Mouse (Mus musculus) forebrain, embryonic 15.5 days (tissue): Measurements from ENCODE around the gene Svs5. TPM values are rescaled to one million over a fixed set of nuclear protein-coding genes. Genes with fewer than 3 reads are reported as not detected.

Source experiments
- ATAC-seq: fragments of 200-750 bp; cut with Nextera tagmentation; replicated peaks from 2 replicates; pipeline ENCODE4 v1.8.0; 2017; ENCODE audit warnings: mild to moderate bottlenecking, moderate TSS enrichment, moderate library complexity
- H3K27ac ChIP-seq: fragments of 300-500 bp; sonication (generic); replicated peaks from 2 replicates; pipeline ENCODE4 v1.5.1; 2015; ENCODE audit warnings: mild to moderate bottlenecking, inconsistent platforms
- H3K27me3 ChIP-seq: fragments of 300-500 bp; sonication (generic); 2 replicates; pipeline ENCODE4 v1.6.1; 2015; ENCODE audit warnings: inconsistent platforms
- H3K36me3 ChIP-seq: fragments of 300-500 bp; sonication (generic); 2 replicates; pipeline ENCODE4 v1.6.1; 2015; ENCODE audit warnings: mild to moderate bottlenecking, inconsistent platforms
- H3K4me1 ChIP-seq: fragments of 300-500 bp; sonication (generic); 2 replicates; pipeline ENCODE4 v1.6.1; 2015; ENCODE audit warnings: inconsistent platforms
- H3K4me2 ChIP-seq: fragments of 300-500 bp; sonication (generic); replicated peaks from 2 replicates; pipeline ENCODE4 v1.6.1; 2015; ENCODE audit warnings: mild to moderate bottlenecking, inconsistent platforms
- H3K4me3 ChIP-seq: fragments of 300-500 bp; sonication (generic); 2 replicates; pipeline ENCODE4 v1.5.1; 2015; ENCODE audit warnings: mild to moderate bottlenecking, inconsistent platforms
- H3K9ac ChIP-seq: fragments of 300-500 bp; sonication (generic); replicated peaks from 2 replicates; pipeline ENCODE4 v1.6.1; 2015; ENCODE audit warnings: mild to moderate bottlenecking, inconsistent platforms
- H3K9me3 ChIP-seq: fragments of 300-500 bp; sonication (generic); 2 replicates; pipeline ENCODE4 v1.6.1; 2016; ENCODE audit warnings: inconsistent platforms
- WGBS: fragments of 180-500 bp; shearing (Covaris S2); methylation state at CpG from one replicate; pipeline ENCODE4 v1.1.7; 2015; ENCODE audit warnings: mixed read lengths; 5-methylcytosine and 5-hydroxymethylcytosine counted together
- polyA plus RNA-seq: library from polyadenylated mRNA; unstranded; fragments of >200 nt; fragmentation: Nextera tagmentation; extraction: Ambion mirVana; gene quantifications from 2 replicates; pipeline ENCODE4 v1.2.1, GENCODE M21; 2015

The Svs5 gene
- polyA plus RNA-seq, 1 experiment from 2014 or later: not detected

DNA sequence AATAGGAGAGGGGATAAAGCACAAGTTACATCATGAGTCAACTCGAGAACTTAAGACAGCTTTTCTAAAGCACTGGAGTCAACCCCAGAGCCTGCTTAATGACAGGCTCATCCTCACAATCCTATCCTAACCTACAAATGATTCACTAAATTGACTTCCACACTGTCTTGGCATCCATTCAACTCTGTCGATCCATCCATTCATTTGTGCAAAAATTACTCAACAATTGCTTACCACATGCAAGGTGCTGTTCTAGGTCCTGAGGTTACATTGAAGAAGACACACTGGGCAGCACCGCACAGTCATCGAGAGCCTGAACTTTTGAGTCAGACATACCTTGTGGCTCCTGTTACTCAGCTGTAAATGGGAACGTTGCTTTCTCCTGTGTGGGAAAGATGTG lies 26.5 kb downstream of the Svs5 start:
- Histone ChIP-seq H3K9ac (no peak overlapping the region), H3K27me3 (no peaks in the 10 kb centered on the region), H3K4me1 (no peaks in the 10 kb centered on the region), H3K27ac (no peak overlapping the region), H3K4me3 (no peak overlapping the region), H3K36me3 (no peaks in the 10 kb centered on the region), H3K9me3 (no peaks in the 10 kb centered on the region), H3K4me2 (no peak overlapping the region)
- ATAC-seq: no peak
- WGBS: 90% methylated on average over 5 of the region's 5 CpGs

DNA sequence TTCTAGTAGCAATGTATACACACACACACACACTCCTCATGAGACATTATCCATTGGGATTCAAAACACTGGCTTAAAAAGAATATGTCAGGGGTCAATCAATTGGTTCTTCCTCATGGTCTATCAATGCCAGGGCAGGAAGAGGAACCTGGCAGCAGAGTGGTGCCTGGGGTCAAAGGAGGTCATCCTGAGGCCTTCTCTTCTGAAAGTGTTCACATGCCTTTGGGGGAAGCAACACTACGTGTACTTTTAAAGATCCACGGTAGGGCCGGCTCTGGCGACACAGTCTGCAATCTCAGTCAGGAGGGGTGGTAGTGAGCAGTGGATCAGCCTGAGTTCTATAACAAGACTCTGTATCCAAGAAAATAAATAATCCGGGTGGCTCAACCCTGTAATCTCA lies 27.1 kb downstream of the Svs5 start:
- H3K36me3 ChIP-seq: no peaks in the 10 kb centered on the region
- 84% methylated on average over 5 of the region's 5 CpGs for whole genome bisulfite sequencing
- no peak overlapping the region for H3K27ac ChIP-seq
- H3K9ac ChIP-seq: no peak overlapping the region
- H3K4me1 ChIP-seq: no peaks in the 10 kb centered on the region
- no peak overlapping the region for H3K4me2 ChIP-seq
- no peaks in the 10 kb centered on the region for H3K9me3 ChIP-seq
- no peaks in the 10 kb centered on the region for H3K27me3 ChIP-seq
- no peak for ATAC-seq
- H3K4me3 ChIP-seq: no peak overlapping the region

DNA sequence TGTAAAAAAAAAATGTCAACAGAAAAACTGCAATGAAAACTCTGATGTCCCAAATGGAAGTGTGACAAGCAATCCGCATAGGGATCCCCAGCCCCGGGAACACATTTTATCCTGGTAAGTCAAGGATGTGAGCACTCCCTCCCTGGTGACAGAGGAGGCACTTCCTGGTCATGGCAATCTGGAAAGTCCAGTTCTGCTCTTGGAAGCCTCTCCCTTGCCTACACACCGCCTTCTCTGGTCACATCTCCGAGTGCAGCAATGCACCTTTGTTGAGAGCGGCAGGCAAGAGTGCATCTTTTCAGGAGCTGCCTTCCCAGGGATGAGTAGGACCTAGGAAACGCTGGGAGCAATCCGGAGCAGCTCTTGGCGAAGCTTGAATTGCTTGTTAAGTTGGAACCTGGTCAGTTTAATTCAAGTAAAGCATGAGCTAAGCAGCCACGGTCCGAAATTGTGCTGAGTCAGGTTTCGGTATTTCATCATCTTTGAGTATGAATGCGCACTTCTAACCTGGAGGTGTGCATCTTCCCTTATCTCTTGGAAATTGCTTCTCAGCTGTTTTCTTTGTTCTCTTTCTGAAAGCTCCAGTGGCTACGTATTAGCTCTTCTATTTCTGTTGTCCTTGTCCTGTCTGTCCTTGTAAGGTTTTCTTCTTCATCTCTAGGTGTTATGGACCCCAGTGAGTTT lies 28.6 kb downstream of the Svs5 start:
- Histone ChIP-seq H3K9me3 (no peaks in the 10 kb centered on the region), H3K4me3 (no peak overlapping the region), H3K27ac (no peak overlapping the region), H3K4me2 (no peak overlapping the region), H3K27me3 (no peaks in the 10 kb centered on the region), H3K9ac (no peak overlapping the region), H3K4me1 (no peaks in the 10 kb centered on the region), H3K36me3 (no peaks in the 10 kb centered on the region)
- ATAC-seq: no peak
- 30% methylated on average over 13 of the region's 13 CpGs for WGBS

DNA sequence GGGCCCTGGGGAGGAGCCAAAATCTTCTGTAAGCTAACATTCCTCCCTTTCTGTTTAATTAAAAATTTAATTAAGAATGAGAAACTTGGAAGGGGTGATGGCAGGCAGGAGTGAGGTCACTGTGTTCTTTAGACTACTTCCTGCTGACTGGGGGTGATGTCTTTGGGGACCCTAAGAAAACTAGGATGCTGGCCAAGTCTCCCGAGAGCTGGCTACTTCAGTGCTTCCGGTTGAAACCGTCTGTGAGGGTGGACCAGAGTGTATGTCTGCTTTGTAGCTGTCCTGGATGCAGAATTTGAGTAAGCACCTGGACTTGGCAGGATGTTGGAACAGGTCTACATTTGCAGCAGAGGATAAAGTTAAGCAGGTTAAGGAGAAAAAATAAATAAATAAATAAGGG lies 34.4 kb downstream of the Svs5 start:
- Histone ChIP-seq H3K9ac (no peak overlapping the region), H3K9me3 (no peaks in the 10 kb centered on the region), H3K4me2 (no peak overlapping the region), H3K27me3 (no peaks in the 10 kb centered on the region), H3K27ac (no peak overlapping the region), H3K4me3 (no peak overlapping the region), H3K36me3 (no peaks in the 10 kb centered on the region), H3K4me1 (no peaks in the 10 kb centered on the region)
- WGBS: 25% methylated on average over 3 of the region's 3 CpGs
- no peak for ATAC-seq

DNA sequence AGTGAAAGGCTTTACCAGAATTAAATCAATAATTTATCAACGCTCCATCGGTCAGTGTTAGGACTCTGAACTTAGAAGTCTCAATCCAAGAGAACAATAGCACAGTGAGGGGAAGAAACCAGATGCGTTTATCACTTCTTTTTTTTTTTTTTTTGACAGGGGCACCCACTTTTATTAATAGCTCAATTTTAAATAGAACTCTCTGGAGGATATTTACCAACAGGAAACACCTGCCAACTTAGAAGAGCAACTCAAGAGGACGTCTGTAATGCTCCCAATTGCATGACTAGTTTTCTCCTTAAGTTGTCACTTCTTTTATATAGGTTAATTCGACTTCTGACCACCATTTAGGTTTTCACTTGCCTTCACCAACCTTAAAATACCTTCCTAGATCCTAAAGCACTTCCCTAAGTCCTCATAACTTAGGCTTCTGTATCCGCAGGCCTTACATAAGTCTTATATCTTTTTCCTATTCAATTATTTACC lies 36.1 kb downstream of the Svs5 start:
- WGBS: 77% methylated on average over 6 of the region's 6 CpGs

DNA sequence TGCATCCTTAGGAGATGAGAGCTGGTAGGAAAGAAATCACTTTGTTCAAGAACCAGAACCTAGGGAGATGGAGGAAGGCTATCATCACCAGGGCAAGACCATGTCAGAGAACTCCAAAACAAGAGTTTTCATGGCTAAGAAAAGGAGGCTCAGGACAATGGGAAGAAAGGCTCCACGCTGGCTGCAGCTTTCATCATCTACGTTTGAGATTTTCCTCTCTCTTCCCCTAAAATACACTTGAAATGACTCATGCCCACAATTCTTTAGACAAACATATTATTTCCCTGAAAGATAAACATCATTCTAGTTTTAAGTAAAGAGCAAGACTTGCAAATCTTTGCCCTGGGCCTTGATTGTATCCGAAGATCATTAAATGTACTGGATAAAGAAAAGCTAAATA lies 38.8 kb downstream of the Svs5 start:
- no peaks in the 10 kb centered on the region for H3K36me3 ChIP-seq
- 81% methylated on average over 3 of the region's 3 CpGs for WGBS
- H3K4me3 ChIP-seq: no peak overlapping the region
- ATAC-seq: no peak
- no peak overlapping the region for H3K27ac ChIP-seq
- no peak overlapping the region for H3K9ac ChIP-seq
- H3K9me3 ChIP-seq: no peaks in the 10 kb centered on the region
- H3K27me3 ChIP-seq: no peaks in the 10 kb centered on the region
- H3K4me1 ChIP-seq: no peaks in the 10 kb centered on the region
- no peak overlapping the region for H3K4me2 ChIP-seq

More for the DNA sequence above, 36.1 kb downstream of the Svs5 start:
- Histone ChIP-seq H3K36me3 (no peaks in the 10 kb centered on the region), H3K9me3 (no peaks in the 10 kb centered on the region), H3K27me3 (no peaks in the 10 kb centered on the region), H3K4me3 (no peak overlapping the region), H3K4me1 (no peaks in the 10 kb centered on the region), H3K27ac (no peak overlapping the region), H3K9ac (no peak overlapping the region), H3K4me2 (no peak overlapping the region)
- ATAC-seq: no peak

DNA sequence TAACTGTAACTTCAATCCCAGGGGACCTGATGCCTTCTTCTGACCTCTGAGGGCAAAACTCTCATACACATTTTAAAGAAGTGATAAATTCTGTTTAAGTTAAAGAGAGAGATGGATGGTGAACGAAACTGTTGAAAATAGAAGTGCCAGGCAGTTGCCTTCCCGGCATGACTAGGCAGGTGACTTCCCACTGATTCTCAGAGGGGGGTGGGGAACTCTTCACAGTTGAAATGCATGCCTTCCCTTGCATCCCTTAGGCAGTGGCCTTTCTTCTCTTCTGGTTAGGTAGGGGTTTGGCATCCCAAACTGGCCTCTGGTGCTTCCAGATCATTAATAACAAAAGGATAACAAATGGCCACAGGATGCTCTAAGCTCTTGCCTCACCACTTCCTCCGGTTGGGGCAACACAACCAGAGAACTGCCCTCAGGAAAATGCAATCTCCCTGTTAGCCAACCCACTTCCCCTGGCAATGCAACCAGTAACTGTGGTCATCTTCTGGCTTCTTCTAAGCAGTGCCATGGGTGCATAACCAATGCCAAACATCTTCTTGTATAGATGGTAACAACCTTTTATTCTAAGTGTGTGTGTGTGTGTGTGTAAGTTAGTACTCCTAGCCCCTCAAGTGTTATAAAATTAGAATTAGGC lies 40.0 kb downstream of the Svs5 start:
- H3K4me1 ChIP-seq: no peaks in the 10 kb centered on the region
- no peak overlapping the region for H3K27ac ChIP-seq
- no peak for ATAC-seq
- no peak overlapping the region for H3K9ac ChIP-seq
- no peaks in the 10 kb centered on the region for H3K27me3 ChIP-seq
- no peak overlapping the region for H3K4me3 ChIP-seq
- H3K9me3 ChIP-seq: no peaks in the 10 kb centered on the region
- no peaks in the 10 kb centered on the region for H3K36me3 ChIP-seq
- no peak overlapping the region for H3K4me2 ChIP-seq
- 40% methylated on average over 3 of the region's 3 CpGs for WGBS

DNA sequence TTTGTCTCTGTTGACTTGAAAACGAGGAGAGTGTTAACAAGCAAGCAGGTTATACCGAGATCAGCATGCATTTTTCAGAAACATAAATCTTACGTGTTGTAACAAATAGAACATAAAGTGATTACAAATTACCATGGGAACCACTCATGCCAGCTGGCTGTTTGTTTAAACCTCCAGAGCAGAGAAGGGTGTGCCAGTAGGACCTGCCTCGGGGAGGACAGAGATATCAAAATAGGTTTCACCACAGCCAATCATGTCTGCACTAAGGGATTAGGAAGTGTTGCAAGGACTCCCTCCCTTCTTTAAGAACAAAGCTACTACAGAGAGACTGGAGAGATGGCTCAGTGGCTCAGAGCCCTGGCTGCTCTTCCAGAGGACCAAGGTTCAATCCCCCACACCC lies 40.6 kb downstream of the Svs5 start:
- H3K4me2 ChIP-seq: no peak overlapping the region
- H3K4me1 ChIP-seq: no peaks in the 10 kb centered on the region
- no peaks in the 10 kb centered on the region for H3K27me3 ChIP-seq
- no peak overlapping the region for H3K27ac ChIP-seq
- H3K4me3 ChIP-seq: no peak overlapping the region
- H3K9me3 ChIP-seq: no peaks in the 10 kb centered on the region
- no peak overlapping the region for H3K9ac ChIP-seq
- 52% methylated on average over 4 of the region's 4 CpGs for WGBS
- no peaks in the 10 kb centered on the region for H3K36me3 ChIP-seq
- ATAC-seq: no peak

DNA sequence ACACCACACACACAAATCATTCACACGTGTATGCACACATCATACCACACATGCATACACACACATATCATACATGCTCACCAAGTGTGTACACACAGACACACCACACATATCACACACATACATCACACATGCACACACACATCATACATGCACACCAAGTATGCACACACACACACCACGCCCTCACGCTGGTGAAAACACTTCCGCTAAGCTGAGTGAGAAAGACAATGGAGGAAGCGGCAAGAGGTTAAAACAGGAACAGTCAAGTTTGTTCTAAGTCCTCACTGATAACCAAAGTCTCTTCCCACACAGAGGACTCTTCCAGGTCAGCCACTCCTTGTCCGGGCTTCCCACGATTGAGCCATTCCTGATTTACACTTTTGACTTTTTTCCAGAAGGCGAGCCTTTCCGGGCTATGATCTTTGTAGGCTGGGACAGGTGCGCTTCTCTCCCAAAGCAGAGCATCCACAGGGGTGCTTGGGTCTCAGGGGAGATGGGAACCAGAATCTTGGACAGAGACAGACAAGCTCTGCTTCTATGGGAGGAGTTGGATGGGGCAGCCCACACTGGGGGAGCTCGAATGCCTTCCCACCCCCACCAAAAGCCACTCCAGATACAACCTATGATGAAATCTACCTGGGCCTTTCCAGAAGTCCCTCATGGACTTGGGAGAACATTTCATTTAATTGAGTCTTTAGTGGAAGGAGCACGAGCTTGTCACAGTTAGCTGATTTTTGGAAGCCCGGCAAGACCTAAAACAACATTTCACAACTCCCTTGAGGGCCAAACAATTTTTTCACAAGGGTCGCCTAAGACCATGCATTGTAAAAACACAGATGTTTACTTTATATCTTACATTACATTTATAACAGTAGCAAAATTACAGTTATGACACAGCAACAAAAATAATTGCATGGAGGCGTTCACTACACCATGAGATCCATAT lies 45.2 kb downstream of the Svs5 start:
- Histone ChIP-seq H3K4me1 (no peaks in the 10 kb centered on the region), H3K4me2 (no peak overlapping the region), H3K9me3 (no peaks in the 10 kb centered on the region), H3K36me3 (no peaks in the 10 kb centered on the region), H3K9ac (no peak overlapping the region), H3K4me3 (no peak overlapping the region), H3K27me3 (no peaks in the 10 kb centered on the region), H3K27ac (no peak overlapping the region)
- 92% methylated on average over 15 of the region's 15 CpGs for WGBS
- ATAC-seq: no peak

DNA sequence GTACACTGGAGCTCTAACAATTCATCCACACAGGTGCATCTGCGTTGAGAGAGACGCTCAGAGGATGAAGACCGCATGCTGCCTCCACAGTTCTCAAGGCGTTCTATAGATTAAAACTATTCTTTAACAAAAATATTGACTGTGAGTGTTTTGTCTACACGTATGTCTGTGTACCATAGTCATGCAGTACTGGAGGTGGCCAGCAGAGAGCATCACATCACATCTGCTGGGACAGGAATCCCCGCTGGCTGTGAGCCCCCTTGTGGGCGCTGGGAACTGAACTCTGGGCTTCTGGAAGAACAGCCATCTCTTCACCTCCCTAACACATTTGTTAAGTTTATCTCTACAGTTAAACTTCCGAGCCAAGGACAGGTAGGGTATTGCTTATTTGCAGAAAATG lies 49.2 kb downstream of the Svs5 start:
- peaks cover 10% of the 10 kb centered on the region for H3K4me1 ChIP-seq
- WGBS: 80% methylated on average over 8 of the region's 8 CpGs

DNA sequence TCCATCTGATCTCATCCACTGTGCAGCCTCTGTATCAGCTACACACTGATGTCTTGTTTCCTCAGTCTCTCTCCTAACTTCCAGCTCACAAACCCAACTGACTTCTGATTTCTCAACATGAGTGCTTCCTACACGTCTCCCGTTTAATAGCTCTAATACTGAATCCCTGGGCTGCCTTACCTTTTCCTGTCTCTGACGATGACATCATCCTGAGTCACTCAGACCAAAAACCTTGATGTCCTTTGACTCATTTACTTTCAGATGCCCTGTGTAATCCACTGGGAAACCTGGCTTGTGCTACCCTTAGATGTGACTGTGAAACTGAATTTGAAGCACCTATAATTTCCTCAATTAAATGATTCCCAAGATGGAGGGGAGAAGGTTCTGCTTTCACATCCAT lies 50.4 kb downstream of the Svs5 start:
- no peak for ATAC-seq
- 87% methylated on average over 3 of the region's 3 CpGs for WGBS
- H3K4me3 ChIP-seq: no peak overlapping the region
- no peak overlapping the region for H3K27ac ChIP-seq
- no peaks in the 10 kb centered on the region for H3K27me3 ChIP-seq
- H3K9ac ChIP-seq: no peak overlapping the region
- no peaks in the 10 kb centered on the region for H3K36me3 ChIP-seq
- no peak overlapping the region for H3K4me2 ChIP-seq
- no peaks in the 10 kb centered on the region for H3K9me3 ChIP-seq
- peaks cover 10% of the 10 kb centered on the region for H3K4me1 ChIP-seq

More for the DNA sequence above, 49.2 kb downstream of the Svs5 start:
- H3K9ac ChIP-seq: no peak overlapping the region
- H3K36me3 ChIP-seq: no peaks in the 10 kb centered on the region
- H3K4me2 ChIP-seq: no peak overlapping the region
- H3K27me3 ChIP-seq: no peaks in the 10 kb centered on the region
- H3K27ac ChIP-seq: no peak overlapping the region
- H3K4me3 ChIP-seq: no peak overlapping the region
- no peaks in the 10 kb centered on the region for H3K9me3 ChIP-seq
- ATAC-seq: no peak
